Mouse (Mus musculus) embryonic fibroblast, embryonic 13.5 days (primary cell): Measurements from ENCODE around the gene Loxl1. TPM values are rescaled to one million over a fixed set of nuclear protein-coding genes. Genes with fewer than 3 reads are reported as not detected.

Experiments
- H3K27ac ChIP-seq: 2 replicates; pipeline ENCODE4 v1.5.1; 2012; ENCODE audit warnings: low read length, control low read depth, inconsistent platforms; ENCODE audit not compliant: insufficient read depth
- H3K4me1 ChIP-seq: 2 replicates; pipeline ENCODE4 v1.6.1; 2011; ENCODE audit warnings: low read length; ENCODE audit not compliant: control insufficient read depth, insufficient read depth
- H3K4me3 ChIP-seq: 2 replicates; pipeline ENCODE4 v1.5.1; 2011; ENCODE audit warnings: mild to moderate bottlenecking, control low read depth, low read length; ENCODE audit not compliant: insufficient read depth
- CTCF ChIP-seq: IDR thresholded peaks from 2 replicates; pipeline ENCODE4 v1.5.1; 2011; ENCODE audit warnings: mild to moderate bottlenecking, control low read depth, low read length, moderate library complexity, borderline replicate concordance; ENCODE audit not compliant: insufficient read depth
- POLR2A ChIP-seq: IDR thresholded peaks from 2 replicates; pipeline ENCODE4 v1.6.1; 2011; ENCODE audit warnings: low read depth, mild to moderate bottlenecking, control low read depth, low read length, moderate library complexity
- polyA plus RNA-seq: library from polyadenylated mRNA; stranded (reverse); fragments of >200 nt; gene quantifications from 2 replicates; pipeline ENCODE4 v1.2.4, GENCODE M21; 2011; ENCODE audit warnings: low read depth; ENCODE audit not compliant: missing spikeins, insufficient read length

Loxl1 gene
- polyA plus RNA-seq, 1 experiment = 158 TPM

- no peak for TF ChIP-seq POLR2A
- TF ChIP-seq CTCF = no peak
- H3K27ac ChIP-seq = no peak overlapping the region
- no peaks in the 10 kb centered on the region for H3K4me1 ChIP-seq
- no peak overlapping the region for H3K4me3 ChIP-seq
Measured at GRCm38 (mm10) chr9:58336650-58337281, 23.8 kb upstream of the Loxl1 start.

- Histone ChIP-seq H3K27ac (no peak overlapping the region), H3K4me3 (no peak overlapping the region), H3K4me1 (no peaks in the 10 kb centered on the region)
- TF ChIP-seq CTCF (no peak), POLR2A (no peak)
Measured at GRCm38 (mm10) chr9:58331276-58331675, 18.3 kb upstream of the Loxl1 start.

GRCm38 (mm10) chr9:58330293-58330692 is 17.3 kb upstream of the Loxl1 start:
- no peaks in the 10 kb centered on the region for H3K4me1 ChIP-seq
- no peak overlapping the region for H3K4me3 ChIP-seq
- TF ChIP-seq POLR2A = no peak
- peak; percentile 84; the same call in 1 of the 2 replicates for TF ChIP-seq CTCF
- no peak overlapping the region for H3K27ac ChIP-seq

GRCm38 (mm10) chr9:58327382-58327781 is 14.4 kb upstream of the Loxl1 start:
- Histone ChIP-seq H3K27ac (no peak overlapping the region), H3K4me1 (no peaks in the 10 kb centered on the region), H3K4me3 (no peak overlapping the region)
- TF ChIP-seq CTCF (no peak), POLR2A (no peak)

- Histone ChIP-seq H3K27ac (no peak overlapping the region), H3K4me1 (no peaks in the 10 kb centered on the region), H3K4me3 (no peak overlapping the region)
- TF ChIP-seq CTCF (no peak), POLR2A (no peak)
Measured at GRCm38 (mm10) chr9:58326477-58327180, 13.6 kb upstream of the Loxl1 start.

GRCm38 (mm10) chr9:58321681-58322080 is 8.7 kb upstream of the Loxl1 start:
- Histone ChIP-seq H3K4me1 (no peaks in the 10 kb centered on the region), H3K27ac (no peak overlapping the region), H3K4me3 (no peak overlapping the region)
- TF ChIP-seq POLR2A (no peak), CTCF (no peak)

- H3K4me1 ChIP-seq = peaks cover 9% of the 10 kb centered on the region
Measured at GRCm38 (mm10) chr9:58318317-58318716, 5.3 kb upstream of the Loxl1 start.

GRCm38 (mm10) chr9:58317381-58317780 is 4.4 kb upstream of the Loxl1 start:
- Histone ChIP-seq H3K27ac (no peak overlapping the region), H3K4me3 (no peak overlapping the region), H3K4me1 (peaks cover 9% of the 10 kb centered on the region)
- no peak for TF ChIP-seq POLR2A
- no peak for TF ChIP-seq CTCF

More at GRCm38 (mm10) chr9:58318317-58318716, 5.3 kb upstream of the Loxl1 start:
- no peak overlapping the region for H3K4me3 ChIP-seq
- no peak overlapping the region for H3K27ac ChIP-seq
- TF ChIP-seq CTCF (no peak), POLR2A (no peak)

GRCm38 (mm10) chr9:58316784-58317183 is 3.8 kb upstream of the Loxl1 start:
- Histone ChIP-seq H3K4me1 (peaks cover 9% of the 10 kb centered on the region), H3K27ac (no peak overlapping the region), H3K4me3 (no peak overlapping the region)
- TF ChIP-seq POLR2A (no peak), CTCF (no peak)

GRCm38 (mm10) chr9:58315850-58316249 is 2.9 kb upstream of the Loxl1 start:
- Histone ChIP-seq H3K4me1 (peaks cover 9% of the 10 kb centered on the region), H3K4me3 (no peak overlapping the region), H3K27ac (peak overlapping the region; percentile 98)
- TF ChIP-seq POLR2A (no peak), CTCF (no peak)
